Mouse (Mus musculus) brain, adult 2 months (tissue): Measurements from ENCODE around the gene Cyp2d22.
"Not testable (repeated sequence)": the region's sequence is repeated elsewhere in the genome, so short reads cannot be mapped to it uniquely, and the experiment has no call there.

ENCODE experiments used
- DNase-seq: peaks from one replicate; pipeline ENCODE4 v3.0.0; 2011; ENCODE audit warnings: low read depth, low spot score

The Cyp2d22 gene

DNA sequence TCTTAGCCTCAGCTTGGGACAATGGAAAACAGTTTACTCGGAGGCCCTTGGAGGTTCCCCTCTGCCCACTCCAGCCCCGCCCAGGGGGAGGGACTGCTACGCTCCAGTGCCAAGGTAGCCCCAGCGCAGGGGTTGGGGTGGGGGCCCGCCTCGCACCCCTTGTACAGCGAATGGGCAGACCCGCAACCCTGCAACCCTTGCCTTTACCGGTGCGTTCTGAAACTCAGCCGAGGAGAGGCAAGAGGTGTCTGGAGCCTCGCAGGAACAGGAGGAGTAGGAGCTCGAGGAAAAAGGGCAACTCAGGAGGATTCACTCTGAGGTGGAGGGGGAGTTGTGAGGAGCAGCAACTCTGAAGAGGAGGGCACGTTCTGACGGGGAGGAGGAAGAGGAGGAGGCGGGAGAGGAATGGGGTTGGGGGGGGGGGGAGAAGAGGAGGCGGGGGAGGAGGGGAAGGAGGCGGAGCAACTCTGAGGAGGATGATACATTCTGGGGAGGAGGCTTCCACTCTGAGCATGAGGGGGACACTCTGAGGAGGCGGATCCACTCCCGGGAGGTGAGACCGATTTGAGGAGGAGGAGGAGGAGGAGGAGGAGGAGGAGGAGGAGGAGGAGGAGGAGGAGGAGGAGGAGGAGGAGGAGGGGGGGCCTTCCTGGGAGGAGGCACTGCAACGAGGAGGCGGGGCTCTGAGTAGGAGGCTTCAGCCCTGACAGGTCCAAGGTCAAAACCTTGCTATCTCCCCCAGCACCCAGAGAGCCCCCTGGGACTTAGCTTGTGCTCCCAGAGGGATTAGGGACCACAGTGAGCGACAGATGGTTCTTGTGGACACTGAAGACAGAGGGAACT lies at the start of gene Cyp2d22:
Cyp2d22 (minus strand) TSS at position 390 of the 843 bp plus-strand sequence.
- DNase-seq, result peak; percentile 84

DNA sequence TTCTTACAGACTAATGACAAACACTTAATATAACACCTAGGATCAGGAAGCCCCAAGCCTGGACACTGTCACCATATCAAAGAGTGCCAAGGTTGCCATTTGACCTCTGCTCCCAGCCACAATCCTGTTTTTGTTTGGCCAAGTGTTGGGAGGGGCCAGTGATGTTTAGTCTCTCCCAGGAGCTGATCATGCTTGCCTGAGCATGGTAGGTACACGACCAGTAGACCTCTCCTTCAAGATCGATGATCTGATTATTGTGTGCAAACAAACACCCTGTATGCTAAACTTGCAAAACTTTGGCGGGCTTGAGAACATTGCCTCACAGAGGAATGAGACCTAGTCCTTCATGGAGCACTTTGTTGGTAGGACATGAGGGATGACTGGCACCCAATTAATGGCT lies 43.4 kb upstream of the Cyp2d22 start:
- DNase-seq, result no peak

DNA sequence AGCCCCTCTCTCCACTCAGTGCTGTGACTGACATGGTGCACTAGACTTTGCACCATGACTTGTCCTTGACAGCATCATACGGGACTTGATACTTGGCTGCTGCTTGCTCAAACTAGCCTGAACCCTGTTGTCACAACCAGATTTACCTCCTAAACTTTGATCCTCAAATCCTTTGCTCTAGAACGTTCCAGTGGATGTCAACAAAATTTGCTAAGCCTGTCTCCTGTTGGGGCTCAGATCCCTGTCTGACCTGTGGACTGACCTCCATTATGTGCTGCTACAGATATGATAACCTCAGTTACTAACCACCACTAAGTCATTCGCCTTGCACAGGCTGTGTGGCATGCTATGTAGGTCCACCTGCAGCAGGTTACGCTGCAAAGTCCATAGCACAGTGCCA lies 42.9 kb upstream of the Cyp2d22 start:
- no peak for DNase-seq

DNA sequence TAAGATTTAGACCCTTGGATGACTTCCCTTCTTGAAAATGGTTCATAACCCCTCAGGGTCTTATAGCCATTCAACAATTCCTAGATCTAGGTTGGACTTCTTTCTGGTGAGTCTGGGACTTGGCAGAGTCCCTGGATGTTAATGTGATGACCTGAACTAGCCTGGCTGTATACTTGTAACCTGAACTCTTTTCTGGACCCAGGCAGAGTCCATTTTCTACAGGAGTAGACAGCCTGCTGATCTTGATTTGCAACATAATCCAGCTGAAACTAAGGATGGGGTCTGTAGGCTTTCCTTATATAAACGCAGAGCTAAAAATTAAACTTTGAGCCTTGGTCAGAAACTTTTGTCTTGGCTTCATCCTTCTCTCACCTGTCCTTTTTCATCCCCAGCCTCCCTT lies 38.6 kb upstream of the Cyp2d22 start:
- DNase-seq, result no peak

DNA sequence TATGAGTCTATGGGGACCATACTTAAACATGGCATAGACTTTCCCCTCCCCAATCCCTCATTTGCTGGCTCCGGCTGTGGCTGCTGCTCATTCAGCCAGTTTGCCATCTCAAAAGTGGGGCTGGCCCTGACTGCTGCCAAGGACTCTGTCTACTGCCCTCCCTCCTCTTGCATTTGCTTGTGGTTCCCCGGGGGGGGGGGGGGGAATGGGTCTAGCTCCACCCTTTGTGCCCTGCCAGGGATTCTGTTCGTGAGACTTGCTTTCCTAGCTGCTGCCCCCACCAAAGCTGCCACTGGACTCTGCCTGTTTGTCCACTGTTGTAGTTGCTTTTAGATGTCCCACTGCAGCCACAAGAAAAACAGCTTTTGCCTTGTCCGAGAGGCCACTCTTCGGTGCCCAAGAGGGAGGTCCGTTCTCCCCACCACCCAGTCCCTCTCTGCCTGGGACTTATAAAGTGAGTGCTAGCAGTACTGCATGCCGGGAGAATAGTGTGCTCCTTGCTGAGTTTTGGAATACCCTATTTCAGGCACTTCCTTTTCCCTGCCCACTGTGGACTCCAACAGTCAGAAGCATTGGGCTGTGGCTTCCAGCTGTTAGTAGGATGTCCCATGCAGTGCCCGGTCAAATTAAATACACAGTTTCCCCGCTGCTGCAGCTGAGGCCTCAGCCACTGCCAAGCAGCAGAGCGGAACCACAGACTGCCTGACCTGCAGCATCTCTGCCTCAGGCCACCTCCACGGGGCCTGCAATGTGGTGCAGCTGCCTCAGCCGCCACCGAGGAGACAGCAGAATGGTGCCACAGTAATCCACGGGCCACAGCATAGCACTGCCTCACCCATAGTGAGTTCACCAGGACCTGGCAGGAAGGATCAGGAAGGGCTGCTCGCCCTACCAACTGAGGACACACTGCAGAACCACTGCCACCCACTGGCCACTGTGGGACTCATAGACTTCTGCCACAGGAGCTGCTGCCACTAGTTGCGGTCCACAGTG lies 37.0 kb upstream of the Cyp2d22 start:
- peak; percentile 93 for DNase-seq

DNA sequence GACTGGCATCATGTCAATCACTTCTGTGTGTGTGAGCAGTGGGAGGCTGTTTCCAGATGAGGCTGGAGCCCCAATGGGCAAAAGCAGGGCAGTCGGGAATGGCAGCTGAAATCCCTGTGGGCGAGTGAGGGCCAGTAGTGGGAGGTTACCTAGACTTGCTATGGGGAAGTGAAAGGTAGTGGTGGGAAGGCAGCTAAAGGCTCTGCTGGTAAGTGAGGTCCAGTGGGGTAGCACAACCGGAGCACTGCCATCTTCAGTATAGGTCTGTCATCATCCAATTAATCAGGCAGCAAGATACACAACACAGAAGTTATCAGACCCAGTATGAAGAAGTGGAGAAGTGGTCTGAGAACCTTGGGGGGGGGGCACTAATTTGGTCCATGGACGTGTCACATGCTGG lies 27.5 kb upstream of the Cyp2d22 start:
- no peak for DNase-seq

GRCm38 (mm10) chr15:82406981-82407380 lies 26.9 kb upstream of the Cyp2d22 start, which contains the start of gene Cyp2d10:
Gene Cyp2d10, minus strand, starts transcription at chr15:82407195.
- no peak for DNase-seq

DNA sequence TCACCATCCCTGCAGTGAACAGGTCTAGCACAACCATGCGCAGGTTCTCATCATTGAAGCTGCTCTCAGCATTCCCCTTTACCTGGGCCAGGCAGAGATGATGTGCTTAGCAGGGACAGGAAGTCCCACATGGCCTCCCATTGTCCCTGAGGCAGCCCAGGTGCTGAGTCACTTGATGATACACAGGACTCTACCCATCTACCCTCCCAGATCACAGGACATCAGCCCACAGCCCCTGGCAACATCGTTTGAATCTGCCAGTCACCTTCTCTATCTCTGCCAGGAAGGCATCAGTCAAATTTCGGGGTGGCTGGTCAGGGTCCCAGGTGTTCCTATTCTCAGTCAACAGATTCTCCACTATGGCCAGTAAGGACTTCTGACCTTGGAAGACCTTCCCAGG lies 24.1 kb upstream of the Cyp2d22 start:
- DNase-seq, result no peak

- no peak for DNase-seq
Measured at GRCm38 (mm10) chr15:82403606-82404005, 23.5 kb upstream of the Cyp2d22 start.

DNA sequence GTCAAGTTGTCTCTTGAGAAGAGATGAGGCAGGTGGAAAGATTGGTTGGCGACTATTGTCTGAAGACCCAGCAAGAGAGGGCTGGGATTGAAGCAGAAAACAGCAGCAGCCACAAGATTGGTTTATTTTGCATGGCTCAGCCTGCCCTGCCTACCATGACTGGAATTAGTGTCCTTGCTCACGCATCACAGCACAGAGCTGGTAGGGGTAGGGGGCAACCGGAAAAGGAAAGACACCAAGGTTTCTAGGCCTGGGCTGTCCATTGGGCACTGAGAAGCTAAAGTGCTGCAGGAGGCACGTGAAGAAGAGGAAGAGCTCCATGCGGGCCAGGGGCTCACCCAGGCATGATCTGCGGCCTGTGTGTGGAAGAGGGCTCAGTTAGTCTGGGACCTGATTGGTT lies 22.7 kb upstream of the Cyp2d22 start:
- DNase-seq, result no peak

DNA sequence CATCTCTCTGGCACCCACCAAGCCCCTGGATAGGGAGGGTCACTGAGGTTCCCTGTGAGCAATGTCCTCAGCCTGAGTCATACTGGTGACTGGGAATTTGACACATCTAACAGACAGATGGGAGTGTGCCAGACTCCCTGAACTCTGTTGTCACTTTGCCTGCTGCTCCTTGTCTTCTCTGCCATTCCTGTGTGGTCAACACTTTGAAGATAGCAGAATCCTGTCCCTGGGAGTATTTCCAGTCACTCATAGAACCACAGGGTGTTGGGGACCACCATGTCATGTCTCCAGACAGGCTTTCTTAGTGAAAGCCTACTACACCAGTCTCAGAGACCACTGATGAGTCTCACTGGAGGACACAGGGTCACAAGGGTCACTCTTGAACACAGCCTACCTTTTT lies 22.0 kb upstream of the Cyp2d22 start:
- DNase-seq, result no peak

GRCm38 (mm10) chr15:82401516-82401915 lies 21.5 kb upstream of the Cyp2d22 start:
- no peak for DNase-seq

DNA sequence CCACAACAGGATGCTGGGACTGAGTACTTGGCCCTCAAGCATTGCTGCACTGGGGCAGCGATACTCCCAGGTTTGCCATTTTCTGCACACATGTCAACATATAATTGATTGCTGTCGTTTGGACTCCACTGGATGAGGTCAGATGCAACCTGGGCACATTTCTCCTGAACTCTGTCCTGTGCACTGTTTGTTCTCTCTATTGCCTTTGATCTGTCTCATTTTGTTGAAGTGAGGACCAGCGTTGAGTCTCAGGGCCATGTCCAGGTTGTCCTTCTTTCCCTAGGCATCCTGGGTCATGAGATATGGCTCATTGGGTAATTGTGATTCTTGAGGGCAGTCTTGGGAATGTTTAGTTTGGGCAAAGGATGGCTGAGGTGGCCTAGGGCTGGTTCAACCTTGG lies 15.9 kb upstream of the Cyp2d22 start:
- not testable (repeated sequence) for DNase-seq

DNA sequence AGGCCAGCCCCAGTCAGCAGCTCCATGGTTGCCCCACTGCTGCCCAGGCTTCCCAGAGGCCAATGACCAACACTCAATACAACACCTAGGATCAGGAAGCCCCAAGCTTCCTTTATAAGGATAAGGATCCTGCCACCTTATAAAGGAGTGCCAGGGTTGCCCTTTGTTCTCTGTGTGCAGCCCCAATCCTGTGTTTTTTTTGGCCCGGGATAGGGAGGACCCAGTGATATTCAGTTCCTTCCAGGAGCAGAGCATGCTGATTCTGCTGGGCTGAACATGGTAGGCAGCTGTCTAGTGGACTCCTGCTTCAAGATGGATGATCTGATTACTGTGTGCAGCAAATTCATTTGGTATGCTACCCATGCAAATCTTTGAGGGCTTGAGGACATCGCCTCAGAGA lies 13.9 kb upstream of the Cyp2d22 start, which contains the start of gene Cyp2d11:
Cyp2d11 (minus strand) TSS at position 101 of the 400 bp plus-strand sequence.
- not testable (repeated sequence) for DNase-seq

DNA sequence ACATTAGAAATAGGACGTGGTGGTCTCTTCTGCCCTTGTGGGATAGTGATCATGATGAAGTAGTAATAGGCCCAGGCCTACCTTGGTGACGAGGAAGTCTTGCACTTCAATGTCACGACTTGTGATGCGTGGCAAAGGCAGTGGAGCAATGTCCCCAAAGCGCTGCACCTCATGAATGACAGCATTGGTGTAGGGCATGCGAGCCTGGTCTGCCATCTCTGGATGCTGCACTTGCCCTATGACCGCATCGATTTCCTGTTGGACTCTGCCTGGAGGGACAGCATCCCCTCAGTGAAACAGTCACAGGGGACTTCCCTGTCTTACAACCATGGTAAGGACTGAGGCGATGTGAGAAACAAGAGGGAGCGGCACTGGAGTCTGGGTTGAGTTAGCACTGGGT lies 9.9 kb upstream of the Cyp2d22 start:
- DNase-seq, result not testable (repeated sequence)

DNA sequence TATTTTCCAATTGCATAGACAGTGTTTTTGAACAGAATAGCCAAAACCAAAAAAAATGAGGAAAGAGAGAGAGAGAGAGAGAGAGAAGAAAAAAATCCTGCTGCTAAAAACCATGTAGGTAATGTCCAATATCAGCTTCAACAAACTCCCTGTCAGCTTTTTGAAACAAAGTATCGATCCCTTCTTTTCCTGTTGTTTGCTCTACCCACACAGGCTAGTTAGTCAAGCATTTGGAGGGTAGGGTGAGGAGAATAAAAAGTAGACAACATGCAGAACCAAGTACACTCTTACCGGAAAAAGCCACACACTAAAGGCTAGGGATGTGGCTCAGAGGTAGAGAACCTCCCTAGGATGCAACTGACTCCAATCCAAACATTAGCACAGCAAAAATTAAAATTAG lies 5.7 kb upstream of the Cyp2d22 start:
- DNase-seq, result no peak

- no peak for DNase-seq
Measured at GRCm38 (mm10) chr15:82382441-82382840, 2.4 kb upstream of the Cyp2d22 start.

DNA sequence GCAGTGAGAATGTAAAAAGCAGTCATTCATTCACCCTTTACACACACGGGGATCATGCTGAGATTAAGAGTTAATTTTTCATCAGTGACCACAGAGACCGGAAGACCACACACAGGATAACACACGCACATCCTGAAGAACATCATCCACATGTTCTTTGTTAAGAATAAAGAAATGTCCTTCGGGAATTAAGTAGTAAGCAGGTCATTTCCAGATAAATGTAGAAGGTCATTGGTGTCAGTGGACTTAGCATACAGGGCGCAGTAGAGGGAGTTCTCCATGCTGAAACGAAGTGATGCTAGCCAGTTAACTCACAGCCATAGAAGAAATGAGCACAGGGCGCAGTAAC lies 628 bp upstream of the Cyp2d22 start:
- no peak for DNase-seq

- no peak for DNase-seq
Measured at GRCm38 (mm10) chr15:82379511-82379870, 569 bp downstream of the Cyp2d22 start.

DNA sequence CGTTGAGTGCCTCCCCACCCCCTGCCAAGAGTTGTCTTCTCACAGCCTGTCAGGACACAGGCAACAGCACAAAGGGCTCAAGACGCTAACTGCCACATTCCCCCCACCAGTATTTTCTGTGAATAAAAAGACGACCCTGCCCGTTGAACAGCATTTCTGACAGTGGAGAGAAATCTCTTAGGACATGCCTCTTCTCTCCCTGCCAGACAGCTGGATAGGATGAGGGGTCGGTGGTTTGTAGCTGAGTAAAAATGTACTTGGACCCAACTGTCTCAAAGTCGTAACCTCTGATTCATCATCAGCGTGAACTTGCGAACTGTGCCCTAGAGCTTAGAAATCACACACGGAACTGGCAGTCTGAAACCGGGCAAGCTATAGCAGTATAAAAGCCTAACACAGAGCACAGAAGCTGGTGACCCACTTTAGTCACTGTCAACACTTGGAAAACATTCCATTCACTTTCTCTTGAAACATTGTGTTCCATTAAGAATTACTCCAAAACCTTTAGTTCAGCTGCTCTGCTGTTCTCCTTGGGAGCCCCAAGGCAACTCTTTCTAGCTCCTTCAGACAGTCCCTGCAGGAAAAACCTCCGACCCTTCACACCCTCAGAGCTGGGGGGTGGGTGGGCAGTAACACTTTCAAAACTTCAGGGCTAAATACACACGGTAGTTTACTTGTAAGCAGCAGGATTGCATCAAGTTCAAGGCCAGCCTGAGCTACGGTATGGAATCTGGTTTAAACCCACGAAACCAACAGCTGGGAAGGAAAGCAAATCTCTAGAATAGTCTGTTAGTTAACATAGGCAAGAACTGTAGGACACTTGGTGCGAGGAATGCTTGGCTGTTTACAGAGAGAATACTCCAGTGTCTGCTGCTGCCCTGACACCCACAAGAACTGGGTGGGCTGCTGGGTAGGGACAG lies 1.5 kb downstream of the Cyp2d22 start:
- DNase-seq, result peak; percentile 31

- DNase-seq, result no peak
Measured at GRCm38 (mm10) chr15:82377701-82378100, 2.4 kb downstream of the Cyp2d22 start.
